In the genomic region with DNA sequence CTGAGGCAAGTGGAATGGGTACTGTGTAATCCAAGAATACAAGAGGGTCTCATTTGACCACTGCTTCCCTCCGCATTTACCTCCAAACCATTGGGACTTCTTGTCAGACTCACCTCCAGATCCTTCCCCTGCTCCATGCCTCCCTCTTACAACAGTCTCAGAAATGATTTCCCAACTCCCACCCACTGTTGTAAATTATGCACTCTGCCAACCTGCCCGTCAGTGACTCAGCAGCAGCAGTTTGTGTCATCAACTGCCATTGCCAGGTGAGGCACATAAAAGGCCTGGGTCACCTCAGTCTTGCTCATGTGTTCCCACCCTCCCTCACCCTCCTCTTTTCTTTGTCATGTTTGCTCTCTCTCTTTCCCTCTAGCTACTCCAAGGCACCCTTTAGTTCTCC, we compare ENCODE assay signal across 13 mouse cellular contexts.
"Had no signal": no experiment of that assay in that cellular context is flagged by ENCODE, and none has a peak within 500 bp of the region (broad histone marks: within the 10 kb centered on the region; RNA-seq: fewer than 3 reads in every experiment).

No protein-coding gene starts in this region.

- H3K9ac ChIP-seq: limb, embryonic 15.5 days; liver, embryonic 14.5 days; midbrain, embryonic 15.5 days; neural tube, embryonic 12.5 days; stomach, embryonic 15.5 days had no signal

- H3K9me3 ChIP-seq: limb, embryonic 15.5 days; midbrain, embryonic 10.5 days; midbrain, embryonic 15.5 days; neural tube, embryonic 12.5 days; stomach, embryonic 15.5 days had no signal

- H3K4me3 ChIP-seq: limb, embryonic 15.5 days; midbrain, embryonic 10.5 days; midbrain, embryonic 15.5 days; neural tube, embryonic 12.5 days; stomach, embryonic 15.5 days had no signal

- H3K36me3 ChIP-seq: limb, embryonic 15.5 days; midbrain, embryonic 10.5 days; midbrain, embryonic 15.5 days; neural tube, embryonic 12.5 days; stomach, embryonic 15.5 days had no signal

- H3K4me1 ChIP-seq: limb, embryonic 15.5 days; midbrain, embryonic 10.5 days; midbrain, embryonic 15.5 days; neural tube, embryonic 12.5 days; stomach, embryonic 15.5 days had no signal

- H3K4me2 ChIP-seq: limb, embryonic 15.5 days; midbrain, embryonic 15.5 days; neural tube, embryonic 12.5 days; stomach, embryonic 15.5 days had no signal

- H3K27ac ChIP-seq: kidney, postnatal 0 days; limb, embryonic 15.5 days; liver, embryonic 14.5 days; midbrain, embryonic 10.5 days; midbrain, embryonic 15.5 days; neural tube, embryonic 12.5 days; stomach, embryonic 15.5 days had no signal

- DNase-seq: kidney, adult 9 months; kidney, postnatal 36 days; layer of hippocampus, adult 9-11 months; layer of hippocampus, postnatal 36 days; lung, adult 18-20 months; thymus, postnatal 36 days had no signal

- H3K27me3 ChIP-seq: limb, embryonic 15.5 days; midbrain, embryonic 15.5 days; neural tube, embryonic 12.5 days; stomach, embryonic 15.5 days had no signal
